Mouse (Mus musculus) olfactory bulb, adult 2 months (tissue): ENCODE results near the gene Tceanc2. TPM values are rescaled to one million over a fixed set of nuclear protein-coding genes. Genes with fewer than 3 reads are reported as not detected.

Source experiments
- H3K27ac ChIP-seq: fragments of 200-500 bp; 2 replicates; pipeline ENCODE4 v1.5.1; 2012; ENCODE audit warnings: low read depth, low read length; ENCODE audit not compliant: insufficient read depth
- H3K4me1 ChIP-seq: fragments of 200-500 bp; 2 replicates; pipeline ENCODE4 v1.6.1; 2012; ENCODE audit warnings: low read length; ENCODE audit not compliant: control insufficient read depth, insufficient read depth
- H3K4me3 ChIP-seq: fragments of 200-500 bp; 2 replicates; pipeline ENCODE4 v1.5.1; 2012; ENCODE audit warnings: mild to moderate bottlenecking, low read depth, low read length, moderate library complexity; ENCODE audit not compliant: insufficient read depth
- CTCF ChIP-seq: fragments of 200-500 bp; IDR thresholded peaks from 2 replicates; pipeline ENCODE4 v1.5.1; 2012; ENCODE audit warnings: low read depth, mild to moderate bottlenecking, low read length, moderate library complexity; ENCODE audit not compliant: insufficient read depth
- POLR2A ChIP-seq: fragments of 200-500 bp; IDR thresholded peaks from 2 replicates; pipeline ENCODE4 v1.6.1; 2012; ENCODE audit warnings: mild to moderate bottlenecking, low read depth, low read length, moderate library complexity; ENCODE audit not compliant: insufficient read depth
- WGBS: fragments of 180-500 bp; shearing (Covaris S2); methylation state at CpG from one replicate; pipeline ENCODE4 v1.1.7; 2018; 5-methylcytosine and 5-hydroxymethylcytosine counted together
- polyA plus RNA-seq: library from polyadenylated mRNA; stranded (reverse); fragments of >200 nt; gene quantifications from 2 replicates; pipeline ENCODE4 v1.2.4, GENCODE M21; 2012; ENCODE audit warnings: low replicate concordance; ENCODE audit not compliant: missing spikeins, insufficient read depth, insufficient read length

The Tceanc2 gene
- polyA plus RNA-seq, 1 experiment = not detected

DNA sequence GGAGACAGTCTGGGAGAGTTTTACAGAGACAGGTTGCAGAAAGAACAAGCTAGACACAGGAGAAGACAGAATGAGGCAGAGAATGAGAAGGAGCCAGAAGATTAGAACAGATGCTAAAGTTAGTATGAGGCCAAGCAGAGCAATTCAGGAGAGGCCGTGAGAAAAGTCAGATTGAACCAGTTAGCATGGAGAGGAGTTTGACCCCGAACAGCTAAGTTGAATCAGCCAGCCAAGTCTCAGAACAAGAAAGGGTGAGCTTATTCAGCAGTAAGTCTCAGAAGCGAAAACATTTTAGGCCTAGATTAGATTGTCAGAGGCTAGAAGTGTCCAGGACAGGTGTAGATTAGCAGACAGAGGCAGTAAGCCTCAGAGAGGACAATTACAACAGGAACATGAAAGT is 42.4 kb downstream of the Tceanc2 start:
- H3K4me1 ChIP-seq = peaks cover 6% of the 10 kb centered on the region
- TF ChIP-seq POLR2A (no peak), CTCF (no peak)
- 79% methylated on average over 3 of the region's 3 CpGs for WGBS
- H3K27ac ChIP-seq = no peak overlapping the region
- no peak overlapping the region for H3K4me3 ChIP-seq

- Histone ChIP-seq H3K4me3 (no peak overlapping the region), H3K27ac (no peak overlapping the region), H3K4me1 (peaks cover 10% of the 10 kb centered on the region)
- 52% methylated on average over 5 of the region's 5 CpGs for WGBS
- TF ChIP-seq POLR2A = no peak
- TF ChIP-seq CTCF = no peak
Observed at GRCm38 (mm10) chr4:107135663-107136062, 43.3 kb downstream of the Tceanc2 start.

DNA sequence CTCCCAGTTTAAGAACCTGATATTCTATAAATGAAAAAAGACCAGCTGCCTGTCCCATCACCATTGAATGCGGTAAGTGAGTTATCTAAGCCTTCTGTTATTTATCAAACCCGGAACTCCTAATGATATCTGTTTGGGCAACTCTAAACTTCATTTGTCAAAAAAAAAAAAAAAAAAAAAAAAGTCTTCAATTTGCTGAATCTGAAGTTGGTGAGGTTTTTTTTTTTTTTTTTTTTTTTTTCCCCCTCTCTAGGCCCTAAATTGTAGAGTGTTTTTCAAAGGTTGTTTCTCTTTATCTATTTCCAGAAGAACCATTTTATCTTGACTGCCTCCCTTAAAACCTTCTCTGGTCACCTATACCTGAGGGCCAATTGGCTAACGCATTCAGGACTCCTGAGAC is 44.0 kb downstream of the Tceanc2 start:
- TF ChIP-seq POLR2A (no peak), CTCF (no peak)
- no peak overlapping the region for H3K4me3 ChIP-seq
- peaks cover 15% of the 10 kb centered on the region for H3K4me1 ChIP-seq
- H3K27ac ChIP-seq = no peak overlapping the region
- 98% methylated on average over 3 of the region's 3 CpGs for WGBS

- 19% methylated on average over 9 of the region's 9 CpGs for WGBS
- H3K4me3 ChIP-seq = no peak overlapping the region
- H3K27ac ChIP-seq = no peak overlapping the region
- TF ChIP-seq CTCF = no peak
- TF ChIP-seq POLR2A = no peak
- H3K4me1 ChIP-seq = peaks cover 18% of the 10 kb centered on the region
Observed at GRCm38 (mm10) chr4:107130534-107130933, 48.4 kb downstream of the Tceanc2 start.

- TF ChIP-seq CTCF (no peak), POLR2A (no peak)
- 91% methylated on average over 8 of the region's 8 CpGs for WGBS
- Histone ChIP-seq H3K4me1 (peaks cover 15% of the 10 kb centered on the region), H3K27ac (no peak overlapping the region), H3K4me3 (no peak overlapping the region)
Observed at GRCm38 (mm10) chr4:107129373-107129772, 49.5 kb downstream of the Tceanc2 start.

DNA sequence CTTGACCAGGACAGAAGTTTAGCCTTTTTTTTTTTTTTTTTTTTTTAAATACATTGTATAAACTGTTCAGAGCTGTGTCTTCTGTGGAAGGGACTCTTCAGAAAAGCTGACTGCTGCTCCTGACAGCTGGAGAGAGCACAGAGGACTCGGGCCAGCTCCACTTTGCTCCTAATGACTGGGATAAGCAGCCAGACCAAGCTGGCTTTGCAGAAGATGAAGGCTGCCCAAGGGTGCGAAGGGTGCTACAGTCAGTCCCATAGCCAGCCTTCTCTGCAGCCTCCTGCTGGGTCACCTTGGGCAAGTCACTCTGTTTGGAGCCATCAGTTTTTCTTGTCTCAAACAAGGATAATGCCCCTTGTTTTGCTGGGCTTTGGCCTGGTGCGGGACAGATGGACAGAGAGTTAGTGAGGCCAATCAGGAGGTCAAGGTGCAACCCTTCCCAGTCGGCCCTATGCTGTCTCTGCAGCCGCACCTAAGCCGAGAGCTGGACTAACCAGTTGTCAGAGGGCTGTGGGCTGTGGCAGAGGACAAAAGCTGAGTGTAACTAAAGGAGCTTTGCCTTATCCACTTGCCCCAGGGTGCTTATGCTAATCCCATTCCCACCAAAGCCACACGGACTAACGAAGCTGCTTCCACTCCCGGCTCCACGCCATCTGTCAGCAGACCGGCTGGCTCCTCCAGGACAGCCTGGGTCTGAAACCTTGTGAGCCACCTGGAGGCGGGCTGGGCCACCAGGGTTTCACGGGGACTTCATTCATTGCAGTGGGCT is 50.8 kb downstream of the Tceanc2 start:
- Histone ChIP-seq H3K4me1 (peaks cover 15% of the 10 kb centered on the region), H3K4me3 (no peak overlapping the region), H3K27ac (no peak overlapping the region)
- WGBS = 60% methylated on average over 13 of the region's 13 CpGs
- TF ChIP-seq POLR2A (no peak), CTCF (no peak)

DNA sequence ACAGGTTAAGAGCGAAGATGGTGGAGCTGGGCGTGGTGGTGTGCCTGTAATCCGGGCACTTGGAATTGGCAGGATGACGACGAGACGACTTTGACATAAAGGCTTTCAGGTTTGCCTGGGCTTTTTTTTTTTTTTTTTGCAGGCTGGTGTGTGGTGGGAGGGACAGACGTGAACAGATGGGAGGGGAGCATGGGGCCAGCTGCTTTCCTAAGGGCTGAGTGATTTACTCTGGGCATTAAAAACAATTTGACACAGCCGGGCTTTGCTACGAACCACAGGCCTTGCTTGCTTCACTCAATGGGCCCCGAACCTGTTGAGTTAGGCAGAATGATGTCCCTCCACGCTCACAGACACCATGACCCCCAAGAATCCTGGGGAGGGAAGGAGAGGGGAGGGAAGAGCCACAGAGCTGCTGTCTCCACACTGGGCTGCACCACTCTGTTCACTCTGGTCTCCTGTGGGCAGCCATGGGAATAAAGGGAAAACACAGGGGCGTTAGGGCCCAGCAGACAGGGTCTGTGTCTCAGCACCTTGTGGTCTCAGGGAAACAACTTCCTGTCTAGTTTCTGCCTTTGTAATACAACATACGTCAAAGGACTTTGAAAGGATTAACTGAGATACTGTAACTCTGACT is 51.9 kb downstream of the Tceanc2 start:
- no peak overlapping the region for H3K4me3 ChIP-seq
- peaks cover 15% of the 10 kb centered on the region for H3K4me1 ChIP-seq
- no peak overlapping the region for H3K27ac ChIP-seq
- WGBS = 82% methylated on average over 13 of the region's 13 CpGs
- no peak for TF ChIP-seq POLR2A
- TF ChIP-seq CTCF = no peak

GRCm38 (mm10) chr4:107126389-107126788 is 52.5 kb downstream of the Tceanc2 start:
- Histone ChIP-seq H3K4me3 (no peak overlapping the region), H3K27ac (no peak overlapping the region), H3K4me1 (peaks cover 15% of the 10 kb centered on the region)
- no peak for TF ChIP-seq POLR2A
- no peak for TF ChIP-seq CTCF
- 70% methylated on average over 10 of the region's 10 CpGs for WGBS

DNA sequence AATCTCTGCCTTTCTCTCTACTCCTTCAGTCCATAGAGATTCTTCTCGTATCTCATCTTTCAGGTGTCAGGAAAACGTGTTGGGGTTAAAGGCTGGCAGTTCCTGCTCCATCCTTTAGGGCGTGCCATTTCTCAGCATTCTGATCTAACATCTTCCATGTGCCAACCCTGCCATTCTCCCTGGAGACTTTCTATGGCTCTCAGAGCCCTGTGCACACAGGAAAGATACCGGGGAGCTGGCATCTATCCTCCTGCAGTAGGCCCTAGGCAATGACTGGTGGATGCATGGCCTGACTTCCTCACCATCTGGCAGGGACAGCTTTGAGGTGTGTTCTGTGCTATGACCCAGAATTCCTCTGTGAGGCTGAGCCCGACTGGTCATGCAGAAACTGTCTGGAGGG is 53.8 kb downstream of the Tceanc2 start:
- Histone ChIP-seq H3K4me1 (peaks cover 6% of the 10 kb centered on the region; the same call in 1 of the 2 replicates), H3K4me3 (no peak overlapping the region), H3K27ac (no peak overlapping the region)
- 69% methylated on average over 5 of the region's 5 CpGs for WGBS
- TF ChIP-seq CTCF (no peak), POLR2A (no peak)
